Mouse (Mus musculus): ENCODE results near the gene 2010106E10Rik.
A peak's percentile ranks its signal among the peaks of the same experiment; 100 is the strongest.

2010106E10Rik gene

DNA sequence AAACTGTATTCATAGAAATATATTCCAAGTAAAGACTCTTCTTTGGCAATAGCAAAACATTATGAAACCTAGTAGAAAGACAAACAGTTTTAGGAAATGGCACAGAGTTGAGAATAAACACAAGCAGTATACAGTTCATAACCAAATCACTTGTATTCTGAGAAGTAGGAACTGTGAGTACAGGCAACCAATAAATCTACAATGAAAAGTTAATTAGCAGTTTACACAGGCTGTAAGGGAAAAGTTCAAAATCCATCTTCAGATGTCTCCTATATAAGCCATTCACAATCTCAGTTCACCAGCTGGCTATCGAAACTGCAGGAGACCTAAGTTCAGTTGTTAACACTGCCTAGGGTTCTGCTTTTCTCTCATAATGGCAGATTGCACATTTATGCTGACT lies at the start of gene 2010106E10Rik:
Gene 2010106E10Rik (plus strand): TSS at position 301 of the 400 bp plus-strand sequence.
- DNase-seq = no peak

DNA sequence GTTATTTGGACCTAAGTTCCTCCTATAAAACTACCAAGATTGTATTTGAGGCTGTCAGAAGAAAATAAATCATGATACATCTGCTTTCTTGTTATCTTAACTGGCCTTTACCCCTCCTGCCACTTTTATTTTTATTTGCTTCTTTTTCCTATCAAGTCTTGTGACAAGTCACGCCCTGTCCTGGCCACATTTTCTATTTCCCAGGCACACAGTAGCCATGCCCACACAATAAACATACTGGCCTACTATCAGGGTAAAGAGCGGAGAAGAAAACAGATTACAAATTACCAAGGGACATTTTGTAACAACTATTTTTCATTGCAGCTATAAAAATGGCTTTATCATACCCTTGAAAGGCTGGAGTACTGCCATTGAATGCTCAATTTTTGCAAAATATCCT lies 10.6 kb downstream of the 2010106E10Rik start:
- DNase-seq = no peak

DNA sequence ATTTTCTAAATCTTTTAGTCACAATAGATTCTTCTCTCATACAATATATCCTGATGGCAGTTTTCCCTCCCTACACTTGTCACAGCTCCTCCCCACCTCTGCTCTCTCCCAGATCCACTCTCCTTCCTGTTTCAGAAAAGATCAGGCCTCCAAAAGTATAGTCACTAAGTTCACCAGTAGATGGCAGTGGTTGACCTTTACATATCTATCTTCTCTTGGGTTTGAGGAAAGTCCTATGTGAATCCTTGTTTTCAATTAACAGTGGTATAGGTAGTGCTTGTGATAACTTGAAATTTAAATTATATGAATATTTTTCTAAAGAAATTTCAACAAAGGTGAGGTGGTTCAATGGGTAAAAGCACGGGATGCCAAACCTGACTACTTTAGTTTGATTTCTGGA lies 29.7 kb downstream of the 2010106E10Rik start:
- no peak for DNase-seq

GRCm38 (mm10) chrX:112543115-112543514 lies 48.0 kb downstream of the 2010106E10Rik start:
- no peak for DNase-seq

DNA sequence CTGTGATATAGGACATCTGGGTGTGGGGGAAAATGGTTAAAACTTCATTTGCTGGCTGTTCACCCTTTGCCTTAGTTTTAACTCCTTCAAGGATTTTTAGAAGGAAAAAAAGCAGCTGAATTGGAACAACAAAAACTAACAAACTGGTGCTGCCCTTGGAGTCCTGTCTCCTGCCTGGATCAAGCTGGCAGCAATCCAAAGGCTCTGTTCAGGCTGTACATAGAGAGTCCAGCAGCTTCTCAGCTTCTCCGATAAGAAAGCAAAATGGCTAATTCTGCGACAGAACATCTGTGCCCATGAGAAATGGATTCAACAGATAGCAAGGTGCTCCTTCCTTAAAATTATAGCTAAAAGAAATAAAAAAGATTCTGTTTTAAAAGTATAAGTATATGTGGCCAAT lies 72.6 kb downstream of the 2010106E10Rik start:
- peak; percentile 2 to 12 for DNase-seq

DNA sequence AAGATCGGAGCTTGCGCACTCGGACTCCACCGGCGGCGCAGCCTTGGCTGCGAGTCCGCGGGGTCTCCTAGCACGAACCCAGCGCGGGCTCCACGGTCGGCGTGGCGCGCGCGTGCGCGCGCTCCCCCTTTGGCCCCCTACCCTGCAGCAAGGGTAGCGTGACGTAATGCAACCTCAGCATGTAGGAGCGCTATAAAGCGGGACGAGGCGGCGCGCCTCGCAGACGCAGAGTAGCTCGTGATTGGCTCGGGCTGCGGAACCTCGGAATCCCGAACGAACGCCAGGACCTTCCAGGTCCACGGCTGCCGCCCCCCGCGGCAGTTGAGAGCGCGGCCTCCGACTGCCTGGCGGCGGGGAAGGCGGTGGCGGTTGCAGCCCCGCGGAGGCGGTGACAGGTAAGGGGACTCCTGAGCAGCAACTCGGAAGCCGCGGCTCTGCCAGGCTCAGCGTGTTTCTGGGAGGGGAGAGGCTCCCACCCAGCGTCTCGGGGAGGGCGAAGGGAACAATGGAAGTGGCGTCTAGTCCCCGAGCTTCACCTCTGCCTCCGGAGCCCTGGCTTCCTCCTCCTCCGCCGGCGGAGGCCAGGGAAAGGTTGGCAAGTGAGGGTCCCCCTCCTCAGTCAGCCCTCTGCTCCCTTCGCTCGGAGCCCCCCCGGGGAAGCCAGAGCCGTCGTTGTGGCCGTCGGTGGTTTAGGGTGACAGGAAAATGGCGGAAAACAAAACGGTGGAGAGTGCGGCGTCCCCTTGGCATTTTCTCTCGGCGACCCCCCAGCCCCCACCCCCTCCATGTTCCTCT lies 105.6 kb downstream of the 2010106E10Rik start, which contains the start of gene Zfp711:
Gene Zfp711 (plus strand): TSS at position 16 of the 795 bp plus-strand sequence.
- peak; percentile 65 to 68 for DNase-seq

GRCm38 (mm10) chrX:112601306-112602120 lies 106.4 kb downstream of the 2010106E10Rik start:
- DNase-seq = peak; percentile 28 to 41

Data from cerebellum, postnatal 36 days (tissue).